Mouse (Mus musculus) liver, adult 2 months (tissue): ENCODE results near the gene Enkd1. TPM values are rescaled to one million over a fixed set of nuclear protein-coding genes. Genes with fewer than 3 reads are reported as not detected.

Source experiments
- DNase-seq: peaks from one replicate; pipeline ENCODE4 v3.0.0-alpha.2; 2011; ENCODE audit warnings: low read depth, low spot score; ENCODE audit errors: extremely low read depth
- H3K27ac ChIP-seq: fragments of 200-500 bp; replicated peaks from 2 replicates; pipeline ENCODE4 v1.5.1; 2012; ENCODE audit warnings: low read depth, mild to moderate bottlenecking, control low read depth, inconsistent platforms, low read length; ENCODE audit not compliant: insufficient read depth
- H3K27me3 ChIP-seq: fragments of 200-500 bp; 2 replicates; pipeline ENCODE4 v1.6.1; 2012; ENCODE audit warnings: mild to moderate bottlenecking, moderate library complexity, low read length, inconsistent platforms; ENCODE audit not compliant: control insufficient read depth, insufficient read depth
- H3K36me3 ChIP-seq: fragments of 200-500 bp; 2 replicates; pipeline ENCODE4 v1.6.1; 2012; ENCODE audit warnings: low read length, inconsistent platforms; ENCODE audit not compliant: control insufficient read depth, insufficient read depth
- H3K4me1 ChIP-seq: fragments of 200-500 bp; 2 replicates; pipeline ENCODE4 v1.6.1; 2011; ENCODE audit warnings: low read length; ENCODE audit not compliant: control insufficient read depth, insufficient read depth
- H3K4me3 ChIP-seq: fragments of 200-500 bp; 2 replicates; pipeline ENCODE4 v1.5.1; 2011; ENCODE audit warnings: low read depth, mild to moderate bottlenecking, control low read depth, low read length, moderate library complexity; ENCODE audit not compliant: insufficient read depth
- H3K79me2 ChIP-seq: fragments of 200-500 bp; 2 replicates; pipeline ENCODE4 v1.6.1; 2012; ENCODE audit warnings: inconsistent platforms, mild to moderate bottlenecking, low read length, moderate library complexity; ENCODE audit not compliant: control insufficient read depth, insufficient read depth
- H3K9ac ChIP-seq: fragments of 200-500 bp; 2 replicates; pipeline ENCODE4 v1.6.1; 2012; ENCODE audit warnings: low read depth, mild to moderate bottlenecking, control low read depth, inconsistent platforms, low read length
- CTCF ChIP-seq: fragments of 200-500 bp; IDR thresholded peaks from 2 replicates; pipeline ENCODE4 v1.5.1; 2011; ENCODE audit warnings: low read depth, low read length, control low read depth
- POLR2A ChIP-seq: fragments of 200-500 bp; IDR thresholded peaks from 2 replicates; pipeline ENCODE4 v1.6.1; 2011; ENCODE audit warnings: low read length, control low read depth; ENCODE audit not compliant: insufficient read depth; ENCODE audit errors: extremely low read depth
- WGBS: fragments of 180-500 bp; shearing (Covaris S2); methylation state at CpG from one replicate; pipeline ENCODE4 v1.1.7; 2018; 5-methylcytosine and 5-hydroxymethylcytosine counted together
- polyA plus RNA-seq: library from polyadenylated mRNA; depleted of rRNA; stranded (reverse); fragments of >200 nt; gene quantifications from 2 replicates; pipeline ENCODE4 v1.2.3, GENCODE M21; 2012
- total RNA-seq: library from RNA; depleted of rRNA; stranded (reverse); fragments of >200 nt; gene quantifications from 2 replicates; pipeline ENCODE4 v1.2.3, GENCODE M21; 2014

The Enkd1 gene
- total and polyA plus RNA-seq, 2 experiments: 0.62 TPM; not detected in 1

DNA sequence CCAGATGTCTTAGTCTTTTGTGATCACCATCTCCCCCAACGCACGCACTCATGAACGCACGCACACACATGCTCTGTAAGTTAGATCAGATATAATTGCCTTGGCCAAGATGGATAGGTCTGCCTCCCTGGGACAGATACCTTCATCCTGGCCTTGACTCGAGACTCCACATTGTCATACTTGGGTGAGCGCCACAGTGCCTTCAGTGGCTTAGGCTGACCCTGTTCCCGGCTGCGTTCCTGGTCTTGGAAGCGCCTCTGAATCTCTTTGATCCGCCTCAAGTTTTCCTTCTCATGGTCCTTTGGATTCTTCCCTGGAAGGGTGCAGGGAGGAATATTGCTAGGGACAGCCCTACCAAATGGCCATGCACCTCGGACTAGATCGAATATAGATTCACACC lies 1.6 kb downstream of the Enkd1 start:
- H3K4me3 ChIP-seq: no peak overlapping the region
- no peak for DNase-seq
- no peak for TF ChIP-seq POLR2A
- no peak for TF ChIP-seq CTCF
- peaks cover 7% of the 10 kb centered on the region for H3K4me1 ChIP-seq
- no peak overlapping the region for H3K9ac ChIP-seq
- no peak overlapping the region for H3K27ac ChIP-seq
- H3K27me3 ChIP-seq: no peaks in the 10 kb centered on the region
- WGBS: 93% methylated on average over 12 of the region's 12 CpGs
- H3K79me2 ChIP-seq: no peaks in the 10 kb centered on the region
- H3K36me3 ChIP-seq: no peaks in the 10 kb centered on the region

DNA sequence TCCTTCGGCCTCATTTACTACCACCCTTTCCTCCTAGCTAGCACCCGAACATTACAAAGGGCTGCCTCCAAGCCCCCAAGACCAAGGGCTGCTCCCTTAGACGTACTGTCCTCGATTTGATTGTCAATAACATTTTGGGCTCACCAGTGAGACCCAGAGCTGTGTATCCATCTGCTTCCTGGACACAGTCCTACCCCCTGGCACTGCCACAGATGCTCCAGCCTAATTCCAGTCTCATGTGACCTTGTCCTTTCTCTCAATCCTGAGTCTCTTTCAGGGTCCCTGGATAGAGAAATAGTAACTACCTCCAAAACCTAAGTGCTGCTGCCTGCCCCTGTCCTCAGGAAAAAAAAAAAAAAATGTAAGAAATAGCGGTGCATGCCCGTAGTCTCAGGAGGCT lies 3.1 kb downstream of the Enkd1 start:
- H3K4me3 ChIP-seq: no peak overlapping the region
- no peak overlapping the region for H3K27ac ChIP-seq
- 92% methylated on average over 6 of the region's 6 CpGs for WGBS
- no peaks in the 10 kb centered on the region for H3K79me2 ChIP-seq
- H3K36me3 ChIP-seq: no peaks in the 10 kb centered on the region
- TF ChIP-seq POLR2A (no peak), CTCF (no peak)
- DNase-seq: no peak
- H3K9ac ChIP-seq: no peak overlapping the region
- peaks cover 7% of the 10 kb centered on the region for H3K4me1 ChIP-seq
- H3K27me3 ChIP-seq: no peaks in the 10 kb centered on the region

DNA sequence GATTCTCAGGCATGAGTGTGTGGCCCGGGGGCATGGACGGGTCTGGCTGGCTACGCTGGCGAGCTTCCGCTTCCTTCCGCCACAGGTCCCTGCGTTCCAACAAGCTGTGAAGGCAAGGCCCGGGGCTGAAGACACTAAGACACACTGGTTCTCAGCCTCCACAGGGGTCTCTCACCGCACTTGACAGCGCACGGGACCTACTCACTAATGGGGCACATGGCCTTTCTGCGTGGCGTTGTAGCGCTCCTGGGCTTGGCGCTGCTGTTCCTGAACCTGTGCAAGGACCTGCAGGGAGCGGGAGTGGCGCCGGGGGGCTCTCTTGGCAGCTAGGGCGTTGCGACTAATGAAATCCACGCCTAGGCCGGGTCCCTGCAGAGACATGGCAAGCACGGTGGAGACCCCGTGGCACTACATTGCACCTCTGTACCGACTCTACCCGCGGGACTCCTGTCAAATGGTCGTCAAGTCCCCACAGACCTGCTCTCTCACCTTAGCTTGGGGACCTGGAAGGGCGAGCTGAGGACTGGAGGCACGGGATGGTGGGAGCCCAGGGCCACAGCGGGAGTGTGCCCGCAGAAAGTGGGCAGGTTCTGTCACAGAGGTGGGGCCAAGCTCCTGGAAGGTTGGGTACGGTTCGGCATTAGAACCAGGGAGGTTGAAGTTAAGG lies 3.7 kb downstream of the Enkd1 start:
- Histone ChIP-seq H3K9ac (no peak overlapping the region), H3K27ac (no peak overlapping the region), H3K4me3 (no peak overlapping the region), H3K79me2 (no peaks in the 10 kb centered on the region), H3K36me3 (no peaks in the 10 kb centered on the region), H3K4me1 (peaks cover 7% of the 10 kb centered on the region), H3K27me3 (no peaks in the 10 kb centered on the region)
- 97% methylated on average over 34 of the region's 34 CpGs for WGBS
- no peak for TF ChIP-seq CTCF
- no peak for TF ChIP-seq POLR2A
- DNase-seq: no peak

DNA sequence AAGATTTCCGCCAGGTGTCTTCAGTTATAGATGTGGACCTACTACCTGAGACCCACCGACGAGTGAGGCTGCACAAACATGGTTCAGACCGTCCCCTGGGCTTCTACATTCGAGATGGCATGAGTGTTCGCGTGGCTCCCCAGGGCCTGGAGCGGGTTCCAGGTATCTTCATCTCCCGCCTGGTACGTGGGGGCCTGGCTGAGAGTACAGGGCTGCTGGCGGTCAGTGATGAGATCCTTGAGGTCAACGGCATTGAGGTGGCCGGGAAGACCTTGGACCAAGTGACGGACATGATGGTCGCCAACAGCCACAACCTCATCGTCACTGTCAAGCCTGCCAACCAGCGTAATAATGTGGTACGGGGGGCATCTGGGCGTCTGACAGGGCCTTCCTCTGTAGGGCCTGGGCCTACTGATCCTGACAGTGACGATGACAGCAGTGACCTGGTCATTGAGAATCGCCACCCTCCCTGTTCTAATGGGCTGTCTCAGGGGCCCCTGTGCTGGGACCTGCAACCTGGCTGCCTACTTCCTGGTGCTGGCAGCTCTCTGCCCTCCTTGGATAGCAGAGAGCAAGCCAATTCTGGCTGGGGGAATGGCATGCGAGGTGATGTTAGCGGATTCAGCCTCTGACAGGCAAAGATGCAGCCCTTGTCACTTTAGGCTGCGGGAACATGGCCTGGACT lies 5.1 kb downstream of the Enkd1 start:
- WGBS: 94% methylated on average over 24 of the region's 24 CpGs
- TF ChIP-seq POLR2A (no peak), CTCF (no peak)
- no peak overlapping the region for H3K4me3 ChIP-seq

DNA sequence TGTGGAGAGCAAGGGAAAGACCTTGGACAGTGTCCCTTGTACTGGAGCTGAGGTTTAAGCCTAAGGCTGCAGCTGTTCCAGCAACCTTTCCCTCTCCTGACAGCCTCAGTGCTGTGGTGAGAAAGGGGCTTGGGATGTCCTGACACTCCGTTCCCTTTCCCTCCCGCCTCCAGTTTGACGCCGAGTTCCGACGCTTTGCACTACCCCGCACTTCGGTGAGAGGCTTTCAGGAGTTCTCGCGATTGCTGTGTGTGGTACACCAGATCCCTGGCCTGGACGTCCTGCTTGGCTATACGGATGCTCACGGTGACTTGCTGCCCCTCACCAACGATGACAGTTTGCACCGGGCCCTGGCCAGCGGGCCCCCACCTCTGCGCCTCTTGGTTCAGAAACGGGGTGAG lies 6.0 kb downstream of the Enkd1 start:
- no peak overlapping the region for H3K27ac ChIP-seq
- no peak for TF ChIP-seq POLR2A
- peaks cover 5% of the 10 kb centered on the region for H3K4me1 ChIP-seq
- no peaks in the 10 kb centered on the region for H3K27me3 ChIP-seq
- 0 out of 2 replicates have a peak overlapping the region, but pooled peaks have one; percentile 75 for H3K4me3 ChIP-seq
- H3K9ac ChIP-seq: 0 out of 2 replicates have a peak overlapping the region, but pooled peaks have one; percentile 24
- no peak for DNase-seq
- H3K36me3 ChIP-seq: no peaks in the 10 kb centered on the region
- no peaks in the 10 kb centered on the region for H3K79me2 ChIP-seq
- WGBS: 80% methylated on average over 18 of the region's 18 CpGs

More for the DNA sequence above, 5.1 kb downstream of the Enkd1 start:
- Histone ChIP-seq H3K79me2 (no peaks in the 10 kb centered on the region), H3K27me3 (no peaks in the 10 kb centered on the region), H3K9ac (no peak overlapping the region), H3K27ac (no peak overlapping the region), H3K4me1 (peaks cover 7% of the 10 kb centered on the region), H3K36me3 (no peaks in the 10 kb centered on the region)
- DNase-seq: no peak
